Mouse (Mus musculus): ENCODE measurements at regions not wholly inside any gene's neighbourhood (a gene's known extent, or its start where the extent isn't known, plus 50 kb on each side); places are given as distances from the start of the nearest gene placed in this dataset.

DNA sequence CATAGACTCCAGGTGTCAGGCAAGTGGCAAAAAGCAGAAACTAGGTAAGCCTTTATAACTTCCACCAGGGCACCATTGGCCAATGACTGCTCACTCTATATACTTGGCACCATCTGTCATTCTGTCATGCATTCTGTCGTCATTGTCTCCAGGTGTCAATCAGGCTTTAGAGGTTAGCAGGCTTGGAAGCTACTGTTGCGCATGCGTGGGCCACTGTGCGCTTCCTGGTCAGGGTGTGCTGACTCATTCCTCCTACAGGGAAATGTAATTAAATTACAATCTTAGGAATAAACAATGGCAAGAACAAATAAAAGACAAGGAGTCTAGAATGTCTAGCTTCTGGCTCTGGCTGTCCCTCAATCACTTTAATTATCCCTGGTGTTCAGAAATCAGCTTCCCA, 68.1 kb upstream of the L3mbtl4 start:
- Histone ChIP-seq H3K4me1 (ENCODE audit: control insufficient read depth, insufficient read depth, low read length) (no peaks in the 10 kb centered on the region), H3K9ac (ENCODE audit: low read depth, poor library complexity, severe bottlenecking) (no peak overlapping the region), H3K4me3 (ENCODE audit: low read depth, low read length) (no peak overlapping the region), H3K9me3 (replicated peaks; ENCODE audit: control insufficient read depth, insufficient read depth, low read length, poor library complexity, severe bottlenecking) (no peaks in the 10 kb centered on the region), H3K27ac (ENCODE audit: insufficient read depth, low read length) (no peak overlapping the region), H3K27me3 (ENCODE audit: control insufficient read depth, insufficient read depth, low read length, poor library complexity, severe bottlenecking) (no peaks in the 10 kb centered on the region), H3K36me3 (ENCODE audit: control insufficient read depth, insufficient read depth, low read length, poor library complexity, severe bottlenecking) (no peaks in the 10 kb centered on the region)
- no peak for TF ChIP-seq CTCF (IDR thresholded peaks at IDR 0.05; ENCODE audit: low read depth, low read length)
- no peak for TF ChIP-seq EP300 (IDR thresholded peaks at IDR 0.05; ENCODE audit: insufficient read depth, low read depth, low read length)
- TF ChIP-seq POLR2A (IDR thresholded peaks at IDR 0.05; ENCODE audit: insufficient read depth, low read length): no peak

DNA sequence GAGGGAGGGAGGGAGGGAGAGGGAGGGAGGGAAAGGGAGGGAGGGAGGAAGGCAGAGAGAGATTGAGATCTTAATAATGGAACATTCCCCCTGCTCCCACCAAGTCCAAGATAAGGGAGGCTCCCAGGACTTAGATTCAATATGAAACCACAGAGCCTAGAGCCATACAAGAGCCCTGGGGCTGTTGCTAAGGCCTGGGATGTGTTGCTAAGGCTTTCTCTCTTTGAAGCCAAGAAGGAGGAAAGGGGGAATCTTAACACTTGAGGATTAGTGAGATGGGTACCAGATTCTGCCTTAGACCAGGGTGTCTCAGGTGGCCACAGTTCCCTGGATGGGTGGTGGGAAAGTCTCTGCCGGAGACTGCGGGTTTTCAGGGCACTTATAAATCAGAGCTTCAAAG, 64.8 kb upstream of the L3mbtl4 start:
- Histone ChIP-seq H3K9me3 (replicated peaks; ENCODE audit: control insufficient read depth, insufficient read depth, low read length, poor library complexity, severe bottlenecking) (no peaks in the 10 kb centered on the region), H3K27ac (ENCODE audit: insufficient read depth, low read length) (no peak overlapping the region), H3K27me3 (ENCODE audit: control insufficient read depth, insufficient read depth, low read length, poor library complexity, severe bottlenecking) (no peaks in the 10 kb centered on the region), H3K4me3 (ENCODE audit: low read depth, low read length) (no peak overlapping the region), H3K36me3 (ENCODE audit: control insufficient read depth, insufficient read depth, low read length, poor library complexity, severe bottlenecking) (no peaks in the 10 kb centered on the region), H3K4me1 (ENCODE audit: control insufficient read depth, insufficient read depth, low read length) (no peaks in the 10 kb centered on the region), H3K9ac (ENCODE audit: low read depth, poor library complexity, severe bottlenecking) (no peak overlapping the region)
- TF ChIP-seq CTCF (IDR thresholded peaks at IDR 0.05; ENCODE audit: low read depth, low read length) (no peak), EP300 (IDR thresholded peaks at IDR 0.05; ENCODE audit: insufficient read depth, low read depth, low read length) (no peak), POLR2A (IDR thresholded peaks at IDR 0.05; ENCODE audit: insufficient read depth, low read length) (no peak)

GRCm38 (mm10) chr17:68210313-68211254, 63.0 kb upstream of the L3mbtl4 start:
- no peaks in the 10 kb centered on the region for H3K27me3 ChIP-seq (ENCODE audit: control insufficient read depth, insufficient read depth, low read length, poor library complexity, severe bottlenecking)
- no peak overlapping the region for H3K9ac ChIP-seq (ENCODE audit: low read depth, poor library complexity, severe bottlenecking)
- TF ChIP-seq POLR2A (IDR thresholded peaks at IDR 0.05; ENCODE audit: insufficient read depth, low read length) (no peak), EP300 (IDR thresholded peaks at IDR 0.05; ENCODE audit: insufficient read depth, low read depth, low read length) (no peak), CTCF (IDR thresholded peaks at IDR 0.05; ENCODE audit: low read depth, low read length) (no peak)
- H3K27ac ChIP-seq (ENCODE audit: insufficient read depth, low read length): no peak overlapping the region
- no peaks in the 10 kb centered on the region for H3K9me3 ChIP-seq (replicated peaks; ENCODE audit: control insufficient read depth, insufficient read depth, low read length, poor library complexity, severe bottlenecking)
- no peaks in the 10 kb centered on the region for H3K36me3 ChIP-seq (ENCODE audit: control insufficient read depth, insufficient read depth, low read length, poor library complexity, severe bottlenecking)
- no peak overlapping the region for H3K4me3 ChIP-seq (ENCODE audit: low read depth, low read length)
- no peaks in the 10 kb centered on the region for H3K4me1 ChIP-seq (ENCODE audit: control insufficient read depth, insufficient read depth, low read length)

GRCm38 (mm10) chr17:68218246-68218645, 55.4 kb upstream of the L3mbtl4 start:
- H3K9me3 ChIP-seq (replicated peaks; ENCODE audit: control insufficient read depth, insufficient read depth, low read length, poor library complexity, severe bottlenecking): no peaks in the 10 kb centered on the region
- H3K9ac ChIP-seq (ENCODE audit: low read depth, poor library complexity, severe bottlenecking): no peak overlapping the region

GRCm38 (mm10) chr17:68223170-68223569, 50.4 kb upstream of the L3mbtl4 start:
- no peaks in the 10 kb centered on the region; the same call in 1 of the 2 replicates for H3K27me3 ChIP-seq (ENCODE audit: control insufficient read depth, insufficient read depth, low read length, poor library complexity, severe bottlenecking)
- TF ChIP-seq POLR2A (IDR thresholded peaks at IDR 0.05; ENCODE audit: insufficient read depth, low read length) (no peak), CTCF (IDR thresholded peaks at IDR 0.05; ENCODE audit: low read depth, low read length) (no peak), EP300 (IDR thresholded peaks at IDR 0.05; ENCODE audit: insufficient read depth, low read depth, low read length) (no peak)
- H3K27ac ChIP-seq (ENCODE audit: insufficient read depth, low read length): no peak overlapping the region
- no peaks in the 10 kb centered on the region for H3K9me3 ChIP-seq (replicated peaks; ENCODE audit: control insufficient read depth, insufficient read depth, low read length, poor library complexity, severe bottlenecking)
- no peaks in the 10 kb centered on the region for H3K4me1 ChIP-seq (ENCODE audit: control insufficient read depth, insufficient read depth, low read length)
- H3K4me3 ChIP-seq (ENCODE audit: low read depth, low read length): no peak overlapping the region
- no peaks in the 10 kb centered on the region for H3K36me3 ChIP-seq (ENCODE audit: control insufficient read depth, insufficient read depth, low read length, poor library complexity, severe bottlenecking)
- H3K9ac ChIP-seq (ENCODE audit: low read depth, poor library complexity, severe bottlenecking): no peak overlapping the region

More at GRCm38 (mm10) chr17:68218246-68218645, 55.4 kb upstream of the L3mbtl4 start:
- no peaks in the 10 kb centered on the region for H3K36me3 ChIP-seq (ENCODE audit: control insufficient read depth, insufficient read depth, low read length, poor library complexity, severe bottlenecking)
- TF ChIP-seq CTCF (IDR thresholded peaks at IDR 0.05; ENCODE audit: low read depth, low read length) (no peak), EP300 (IDR thresholded peaks at IDR 0.05; ENCODE audit: insufficient read depth, low read depth, low read length) (no peak), POLR2A (IDR thresholded peaks at IDR 0.05; ENCODE audit: insufficient read depth, low read length) (no peak)
- H3K27me3 ChIP-seq (ENCODE audit: control insufficient read depth, insufficient read depth, low read length, poor library complexity, severe bottlenecking): no peaks in the 10 kb centered on the region; the same call in 1 of the 2 replicates
- H3K4me1 ChIP-seq (ENCODE audit: control insufficient read depth, insufficient read depth, low read length): no peaks in the 10 kb centered on the region
- no peak overlapping the region for H3K27ac ChIP-seq (ENCODE audit: insufficient read depth, low read length)
- H3K4me3 ChIP-seq (ENCODE audit: low read depth, low read length): no peak overlapping the region
